Mouse (Mus musculus): Measurements from ENCODE around the gene Ifnar2. TPM values are rescaled to one million over a fixed set of nuclear protein-coding genes. Genes with fewer than 3 reads are reported as not detected.

Gene Ifnar2
- polyA plus RNA-seq, 1 experiment from 2014 or later = 75.5 TPM

GRCm38 (mm10) chr16:91447512-91447900 lies 74.9 kb downstream of the Ifnar2 start:
- Histone ChIP-seq H3K27ac (ENCODE audit: low read depth, low read length) (peak overlapping the region; percentile 66), H3K27me3 (replicated peaks; ENCODE audit: control insufficient read depth, insufficient read depth, low read length) (no peaks in the 10 kb centered on the region), H3K36me3 (ENCODE audit: control insufficient read depth, insufficient read depth) (no peaks in the 10 kb centered on the region), H3K4me2 (replicated peaks; ENCODE audit: low read depth) (no peak overlapping the region), H3K4me3 (ENCODE audit: low read depth, low read length) (no peak overlapping the region), H3K9ac (ENCODE audit: low read depth, low read length) (no peak overlapping the region), H3K4me1 (replicated peaks; ENCODE audit: control insufficient read depth, insufficient read depth, low read length) (0 out of 2 replicates have a peak, but pooled peaks cover 2% of the 10 kb centered on the region), H3K9me3 (ENCODE audit: control insufficient read depth) (no peaks in the 10 kb centered on the region)
- TF ChIP-seq CTCF (IDR thresholded peaks at IDR 0.05; ENCODE audit: low read depth) = no peak
- peak; percentile 65 for ATAC-seq
- WGBS = 74% methylated on average over 6 of the region's 6 CpGs

GRCm38 (mm10) chr16:91448088-91448487 lies 75.5 kb downstream of the Ifnar2 start:
- Histone ChIP-seq H3K4me1 (replicated peaks; ENCODE audit: control insufficient read depth, insufficient read depth, low read length) (0 out of 2 replicates have a peak, but pooled peaks cover 2% of the 10 kb centered on the region), H3K36me3 (ENCODE audit: control insufficient read depth, insufficient read depth) (no peaks in the 10 kb centered on the region), H3K4me3 (ENCODE audit: low read depth, low read length) (no peak overlapping the region), H3K27me3 (replicated peaks; ENCODE audit: control insufficient read depth, insufficient read depth, low read length) (no peaks in the 10 kb centered on the region), H3K4me2 (replicated peaks; ENCODE audit: low read depth) (no peak overlapping the region), H3K27ac (ENCODE audit: low read depth, low read length) (no peak overlapping the region), H3K9ac (ENCODE audit: low read depth, low read length) (no peak overlapping the region), H3K9me3 (ENCODE audit: control insufficient read depth) (no peaks in the 10 kb centered on the region)
- no peak for TF ChIP-seq CTCF (IDR thresholded peaks at IDR 0.05; ENCODE audit: low read depth)
- WGBS = 91% methylated on average over 5 of the region's 5 CpGs
- ATAC-seq = no peak

GRCm38 (mm10) chr16:91448895-91449294 lies 76.3 kb downstream of the Ifnar2 start:
- H3K4me1 ChIP-seq (replicated peaks; ENCODE audit: control insufficient read depth, insufficient read depth, low read length) = 0 out of 2 replicates have a peak, but pooled peaks cover 2% of the 10 kb centered on the region
- no peak overlapping the region for H3K9ac ChIP-seq (ENCODE audit: low read depth, low read length)
- H3K4me2 ChIP-seq (replicated peaks; ENCODE audit: low read depth) = no peak overlapping the region
- no peaks in the 10 kb centered on the region for H3K27me3 ChIP-seq (replicated peaks; ENCODE audit: control insufficient read depth, insufficient read depth, low read length)
- no peaks in the 10 kb centered on the region for H3K9me3 ChIP-seq (ENCODE audit: control insufficient read depth)
- H3K27ac ChIP-seq (ENCODE audit: low read depth, low read length) = no peak overlapping the region
- H3K4me3 ChIP-seq (ENCODE audit: low read depth, low read length) = no peak overlapping the region
- WGBS = 70% methylated on average over 7 of the region's 7 CpGs
- no peaks in the 10 kb centered on the region for H3K36me3 ChIP-seq (ENCODE audit: control insufficient read depth, insufficient read depth)
- no peak for ATAC-seq
- TF ChIP-seq CTCF (IDR thresholded peaks at IDR 0.05; ENCODE audit: low read depth) = no peak

- Histone ChIP-seq H3K9ac (ENCODE audit: low read depth, low read length) (no peak overlapping the region), H3K4me3 (ENCODE audit: low read depth, low read length) (no peak overlapping the region), H3K27ac (ENCODE audit: low read depth, low read length) (peak overlapping the region; percentile 7; the same call in 1 of the 2 replicates), H3K4me1 (replicated peaks; ENCODE audit: control insufficient read depth, insufficient read depth, low read length) (0 out of 2 replicates have a peak, but pooled peaks cover 2% of the 10 kb centered on the region), H3K4me2 (replicated peaks; ENCODE audit: low read depth) (no peak overlapping the region), H3K27me3 (replicated peaks; ENCODE audit: control insufficient read depth, insufficient read depth, low read length) (no peaks in the 10 kb centered on the region), H3K36me3 (ENCODE audit: control insufficient read depth, insufficient read depth) (no peaks in the 10 kb centered on the region), H3K9me3 (ENCODE audit: control insufficient read depth) (no peaks in the 10 kb centered on the region)
- peak; percentile 28; the same call in 1 of the 2 replicates for TF ChIP-seq CTCF (IDR thresholded peaks at IDR 0.05; ENCODE audit: low read depth)
- ATAC-seq = no peak
- 74% methylated on average over 12 of the region's 12 CpGs for WGBS
Measured at GRCm38 (mm10) chr16:91450137-91451064, 77.8 kb downstream of the Ifnar2 start.

- no peak for ATAC-seq
- Histone ChIP-seq H3K4me3 (ENCODE audit: low read depth, low read length) (no peak overlapping the region), H3K27ac (ENCODE audit: low read depth, low read length) (no peak overlapping the region), H3K9ac (ENCODE audit: low read depth, low read length) (no peak overlapping the region), H3K9me3 (ENCODE audit: control insufficient read depth) (no peaks in the 10 kb centered on the region), H3K4me1 (replicated peaks; ENCODE audit: control insufficient read depth, insufficient read depth, low read length) (0 out of 2 replicates have a peak, but pooled peaks cover 2% of the 10 kb centered on the region), H3K4me2 (replicated peaks; ENCODE audit: low read depth) (no peak overlapping the region), H3K27me3 (replicated peaks; ENCODE audit: control insufficient read depth, insufficient read depth, low read length) (no peaks in the 10 kb centered on the region), H3K36me3 (ENCODE audit: control insufficient read depth, insufficient read depth) (no peaks in the 10 kb centered on the region)
- 79% methylated on average over 2 of the region's 2 CpGs for WGBS
- TF ChIP-seq CTCF (IDR thresholded peaks at IDR 0.05; ENCODE audit: low read depth) = no peak
Measured at GRCm38 (mm10) chr16:91451949-91452348, 79.4 kb downstream of the Ifnar2 start.

- TF ChIP-seq CTCF (IDR thresholded peaks at IDR 0.05; ENCODE audit: low read depth) = no peak
- Histone ChIP-seq H3K9ac (ENCODE audit: low read depth, low read length) (no peak overlapping the region), H3K9me3 (ENCODE audit: control insufficient read depth) (no peaks in the 10 kb centered on the region), H3K27me3 (replicated peaks; ENCODE audit: control insufficient read depth, insufficient read depth, low read length) (no peaks in the 10 kb centered on the region), H3K4me3 (ENCODE audit: low read depth, low read length) (no peak overlapping the region), H3K4me1 (replicated peaks; ENCODE audit: control insufficient read depth, insufficient read depth, low read length) (0 out of 2 replicates have a peak, but pooled peaks cover 2% of the 10 kb centered on the region), H3K27ac (ENCODE audit: low read depth, low read length) (no peak overlapping the region), H3K4me2 (replicated peaks; ENCODE audit: low read depth) (no peak overlapping the region), H3K36me3 (ENCODE audit: control insufficient read depth, insufficient read depth) (no peaks in the 10 kb centered on the region)
- peak; percentile 44 for ATAC-seq
- WGBS = 25% methylated on average over 6 of the region's 6 CpGs
Measured at GRCm38 (mm10) chr16:91452363-91452896, 79.8 kb downstream of the Ifnar2 start.

Other genes starting within 250 kb of the Ifnar2 start
- not detected in 2 replicates for gene Olig2, start 147.3 kb upstream of the Ifnar2 start, polyA plus RNA-seq (2015; fragmentation: Nextera tagmentation; extraction: Ambion mirVana)
- gene Olig1, start 103.0 kb upstream of the Ifnar2 start, polyA plus RNA-seq (2015; fragmentation: Nextera tagmentation; extraction: Ambion mirVana) = not detected in 2 replicates
- not detected in 2 replicates for gene Gm21970, start 18.9 kb downstream of the Ifnar2 start, polyA plus RNA-seq (2015; fragmentation: Nextera tagmentation; extraction: Ambion mirVana)
- 123 and 124 TPM in 2 replicates for gene Il10rb, start 33.4 kb downstream of the Ifnar2 start, polyA plus RNA-seq (2015; fragmentation: Nextera tagmentation; extraction: Ambion mirVana)
- 18.2 and 21.6 TPM in 2 replicates for gene Ifnar1, start 112.5 kb downstream of the Ifnar2 start, polyA plus RNA-seq (2015; fragmentation: Nextera tagmentation; extraction: Ambion mirVana)
- gene Ifngr2, start 174.3 kb downstream of the Ifnar2 start, polyA plus RNA-seq (2015; fragmentation: Nextera tagmentation; extraction: Ambion mirVana) = 138 and 146 TPM in 2 replicates
- 24.9 and 28.0 TPM in 2 replicates for gene Tmem50b, start 225.0 kb downstream of the Ifnar2 start, polyA plus RNA-seq (2015; fragmentation: Nextera tagmentation; extraction: Ambion mirVana)
- 1.0 and 1.5 TPM in 2 replicates for gene Dnajc28, start 246.2 kb downstream of the Ifnar2 start, polyA plus RNA-seq (2015; fragmentation: Nextera tagmentation; extraction: Ambion mirVana)

All from intestine, postnatal 0 days (tissue).